8 mouse cellular contexts compared by ENCODE assay signal in the genomic region with DNA sequence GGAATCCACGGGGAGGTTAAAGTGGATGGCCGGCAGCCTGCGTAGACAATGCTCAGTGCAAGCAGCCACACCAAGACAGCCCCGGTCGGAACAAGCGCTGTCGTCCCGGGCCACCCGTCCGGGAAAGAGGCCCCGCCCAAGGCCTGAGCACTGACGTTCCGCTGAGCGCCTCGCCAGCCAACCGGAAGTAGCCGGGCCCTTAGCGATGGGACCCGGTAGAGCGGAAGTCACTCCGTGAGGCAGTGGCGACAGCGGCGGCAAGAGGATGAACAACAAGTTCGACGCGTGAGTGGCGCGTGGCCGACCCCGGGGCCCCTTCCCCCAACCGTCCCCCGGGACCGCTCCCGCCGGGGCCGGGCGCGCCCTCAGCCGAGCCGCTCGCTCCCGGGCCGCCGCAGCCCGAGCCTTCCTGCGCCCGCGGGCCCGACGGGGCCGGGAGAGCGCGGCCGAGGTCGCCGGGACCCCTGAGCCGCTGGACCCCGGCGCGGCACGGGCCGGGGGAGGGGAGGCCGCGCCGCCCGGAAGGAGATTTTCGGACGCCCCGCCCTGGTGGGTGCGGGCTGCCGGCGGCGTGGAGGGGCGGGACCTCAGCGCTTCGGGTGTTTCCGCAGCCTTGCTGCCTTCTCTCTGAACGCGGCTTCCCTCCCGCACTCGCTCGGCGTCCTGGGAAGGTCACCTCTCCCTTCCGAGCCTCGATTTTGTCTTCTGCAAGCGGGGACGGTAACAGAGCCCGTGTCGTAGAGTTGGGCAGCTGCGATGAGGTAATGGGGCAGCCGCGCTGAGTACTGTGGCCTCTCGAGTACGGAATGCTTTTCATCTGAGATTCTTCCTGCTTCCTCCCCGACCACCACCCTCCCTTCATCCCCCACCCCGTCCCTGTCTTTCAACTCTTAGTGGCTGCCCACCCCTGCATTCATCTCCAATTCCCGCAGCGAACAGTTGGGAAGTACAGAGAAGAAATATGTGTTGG. TPM values are rescaled to one million over a fixed set of nuclear protein-coding genes. Genes with fewer than 3 reads are reported as not detected.
DNase-seq lines count a peak whose midpoint lies in the region; ATAC-seq and TF ChIP-seq lines count a peak whose summit lies in the region.

Gene Eif4e2 (plus strand): TSS at position 180 of the 970 bp plus-strand sequence.

- H3K4me2 ChIP-seq in embryonic facial prominence, embryonic 13.5 days, result peak within 1 kb of the TSS; percentile 83
- peak within 1 kb of the TSS; percentile 78 for H3K4me2 ChIP-seq in limb, embryonic 12.5 days
- peak within 1 kb of the TSS; percentile 69 for H3K4me2 ChIP-seq in midbrain, embryonic 15.5 days

- H3K9ac ChIP-seq in embryonic facial prominence, embryonic 13.5 days, result peak within 1 kb of the TSS; percentile 97
- peak within 1 kb of the TSS; percentile 97 for H3K9ac ChIP-seq in limb, embryonic 12.5 days (replicated peaks)
- peak within 1 kb of the TSS; percentile 89 for H3K9ac ChIP-seq in midbrain, embryonic 15.5 days

- H3K27me3 ChIP-seq in embryonic facial prominence, embryonic 13.5 days, result no peaks in the 10 kb centered on the region
- no peaks in the 10 kb centered on the region for H3K27me3 ChIP-seq in kidney, adult 2 months (replicated peaks; ENCODE audit: control insufficient read depth, insufficient read depth, low read length)
- H3K27me3 ChIP-seq in limb, embryonic 12.5 days, result peaks cover 4% of the 10 kb centered on the region
- no peaks in the 10 kb centered on the region for H3K27me3 ChIP-seq in midbrain, embryonic 15.5 days (replicated peaks)
- no peaks in the 10 kb centered on the region for H3K27me3 ChIP-seq in spleen, adult 2 months (ENCODE audit: control insufficient read depth, insufficient read depth, low read length)

- peak; percentile 90 for ATAC-seq in embryonic facial prominence, embryonic 13.5 days (ENCODE audit: insufficient number of reproducible peaks, insufficient read depth, low FRiP score, low TSS enrichment, low read depth)
- peak; percentile 96 for ATAC-seq in limb, embryonic 12.5 days (ENCODE audit: insufficient number of reproducible peaks, insufficient read depth, low FRiP score, low TSS enrichment, low read depth)
- ATAC-seq in midbrain, embryonic 15.5 days (replicated peaks), result peak; percentile 97

- peak; percentile 87 for TF ChIP-seq POLR2A in kidney, adult 2 months (IDR thresholded peaks at IDR 0.05; ENCODE audit: low read depth, low read length)
- peak; percentile 58; the same call in 1 of the 2 replicates for TF ChIP-seq POLR2A in spleen, adult 2 months (IDR thresholded peaks at IDR 0.05; ENCODE audit: low read depth, low read length)

- no peak for TF ChIP-seq CTCF in kidney, adult 2 months (conservative IDR thresholded peaks at IDR 0.05; ENCODE audit: insufficient read depth, insufficient read length, low read depth, low read length)
- TF ChIP-seq CTCF in spleen, adult 2 months (IDR thresholded peaks at IDR 0.05; ENCODE audit: extremely low read depth, insufficient read depth, insufficient read length, insufficient replicate concordance), result no peak

- no peaks in the 10 kb centered on the region for H3K9me3 ChIP-seq in embryonic facial prominence, embryonic 13.5 days
- H3K9me3 ChIP-seq in limb, embryonic 12.5 days, result no peaks in the 10 kb centered on the region
- H3K9me3 ChIP-seq in midbrain, embryonic 15.5 days, result no peaks in the 10 kb centered on the region

- H3K4me3 ChIP-seq in embryonic facial prominence, embryonic 13.5 days, result peak within 1 kb of the TSS; percentile 80
- H3K4me3 ChIP-seq in kidney, adult 2 months (ENCODE audit: insufficient read depth, low read depth, low read length), result peak within 1 kb of the TSS; percentile 83
- H3K4me3 ChIP-seq in limb, embryonic 12.5 days (replicated peaks), result peak within 1 kb of the TSS; percentile 86
- peak within 1 kb of the TSS; percentile 95 for H3K4me3 ChIP-seq in midbrain, embryonic 15.5 days
- peak within 1 kb of the TSS; percentile 71 for H3K4me3 ChIP-seq in spleen, adult 2 months (ENCODE audit: extremely low read depth, insufficient read depth, insufficient read length)

- peaks cover 9% of the 10 kb centered on the region; the same call in 1 of the 2 replicates for H3K36me3 ChIP-seq in embryonic facial prominence, embryonic 13.5 days
- no peaks in the 10 kb centered on the region for H3K36me3 ChIP-seq in kidney, adult 2 months (ENCODE audit: control insufficient read depth, insufficient read depth, low read length)
- no peaks in the 10 kb centered on the region for H3K36me3 ChIP-seq in limb, embryonic 12.5 days
- no peaks in the 10 kb centered on the region for H3K36me3 ChIP-seq in midbrain, embryonic 15.5 days (replicated peaks)
- no peaks in the 10 kb centered on the region for H3K36me3 ChIP-seq in spleen, adult 2 months (ENCODE audit: control insufficient read depth, insufficient read depth, low read length)

- H3K4me1 ChIP-seq in embryonic facial prominence, embryonic 13.5 days, result peaks cover 31% of the 10 kb centered on the region
- peaks cover 21% of the 10 kb centered on the region for H3K4me1 ChIP-seq in kidney, adult 2 months (ENCODE audit: control insufficient read depth, insufficient read depth, low read length)
- peaks cover 31% of the 10 kb centered on the region for H3K4me1 ChIP-seq in limb, embryonic 12.5 days (replicated peaks)
- H3K4me1 ChIP-seq in midbrain, embryonic 15.5 days, result peaks cover 46% of the 10 kb centered on the region
- H3K4me1 ChIP-seq in spleen, adult 2 months (ENCODE audit: control insufficient read depth, insufficient read depth, insufficient read length), result peaks cover 7% of the 10 kb centered on the region; the same call in 1 of the 2 replicates

- WGBS in embryonic facial prominence, embryonic 13.5 days, result under 1% methylated on average over 89 of the region's 99 CpGs
- WGBS in kidney, adult 2 months, result under 1% methylated on average over 99 of the region's 99 CpGs
- under 1% methylated on average over 94 of the region's 99 CpGs for WGBS in limb, embryonic 12.5 days
- under 1% methylated on average over 96 of the region's 99 CpGs for WGBS in midbrain, embryonic 15.5 days
- under 1% methylated on average over 91 of the region's 99 CpGs for WGBS in spleen, adult 2 months

- peak; percentile 93 for DNase-seq in 3134 (ENCODE audit: extremely low read depth, insufficient read length, low spot score)
- DNase-seq in adrenal gland, postnatal 36 days, result peak; percentile 96 to 97
- peak; percentile 94 to 97 for DNase-seq in heart, adult 18-20 months
- peak; percentile 96 for DNase-seq in kidney, adult 2 months
- peak; percentile 85 to 92 for DNase-seq in spleen, adult 2 months (ENCODE audit: low read depth in 1 of 2, low spot score in 2 of 2)

- H3K27ac ChIP-seq in embryonic facial prominence, embryonic 13.5 days, result peak within 1 kb of the TSS; percentile 99
- H3K27ac ChIP-seq in kidney, adult 2 months (ENCODE audit: insufficient read depth, low read depth, low read length), result peak within 1 kb of the TSS; percentile 72
- H3K27ac ChIP-seq in limb, embryonic 12.5 days, result peak within 1 kb of the TSS; percentile 99
- peak within 1 kb of the TSS; percentile 98 for H3K27ac ChIP-seq in midbrain, embryonic 15.5 days
- H3K27ac ChIP-seq in spleen, adult 2 months (ENCODE audit: insufficient read depth, low read length), result peak within 1 kb of the TSS; percentile 90

RNA-seq across cellular contexts. Expression of gene Eif4e2, which starts in this region (rescaled TPM):
- total RNA-seq in adrenal gland, postnatal 36 days (2021), result 10 to 100 TPM; 86.8 to 90.0 TPM
- 167 and 170 TPM in 2 replicates for polyA plus RNA-seq in embryonic facial prominence, embryonic 13.5 days (2015; fragmentation: Nextera tagmentation; extraction: Ambion mirVana)
- 10 to 100 TPM; 50.2 to 51.8 TPM for total RNA-seq in heart, adult 18-20 months (2021)
- polyA plus RNA-seq in kidney, adult 2 months (2012; rRNA removed), result 33.0 and 42.7 TPM in 2 replicates
- polyA plus RNA-seq in limb, embryonic 12.5 days (2016; fragmentation: Nextera tagmentation; extraction: Ambion mirVana), result 170 and 171 TPM in 2 replicates
- polyA plus RNA-seq in midbrain, embryonic 15.5 days (2015; fragmentation: Nextera tagmentation; extraction: Ambion mirVana), result 91.7 and 95.4 TPM in 2 replicates
- polyA plus RNA-seq in spleen, adult 2 months (2012; rRNA removed), result 18.9 and 21.6 TPM in 2 replicates

Comparison
In these comparisons a context has a peak if more than half of its experiments do, and no peak if none do; other contexts are left out.
1. Peak in every context shown above with its lines: DNase-seq, ATAC-seq, H3K4me3 ChIP-seq and H3K27ac ChIP-seq.